Mouse (Mus musculus): ENCODE data around the gene Atp4b.
"Not testable (repeated sequence)": the region's sequence is repeated elsewhere in the genome, so short reads cannot be mapped to it uniquely, and the experiment has no call there.

Gene Atp4b

GRCm38 (mm10) chr8:13382536-13382935, 14.1 kb downstream of the Atp4b start:
- DNase-seq, result no peak

GRCm38 (mm10) chr8:13381630-13382029, 15.0 kb downstream of the Atp4b start:
- no peak for DNase-seq

GRCm38 (mm10) chr8:13373151-13373662, 23.4 kb downstream of the Atp4b start:
- no peak for DNase-seq

- no peak for DNase-seq
These were observed 34.8 kb downstream of the Atp4b start for GRCm38 (mm10) chr8:13361865-13362264.

GRCm38 (mm10) chr8:13360213-13360612, 36.4 kb downstream of the Atp4b start:
- no peak for DNase-seq

- DNase-seq, result no peak
These were observed 39.9 kb downstream of the Atp4b start for GRCm38 (mm10) chr8:13356681-13357080.

GRCm38 (mm10) chr8:13356221-13356620, 40.4 kb downstream of the Atp4b start:
- no peak for DNase-seq

- no peak for DNase-seq
These were observed 42.7 kb downstream of the Atp4b start for GRCm38 (mm10) chr8:13353883-13354282.

- no peak for DNase-seq
These were observed 43.3 kb downstream of the Atp4b start for GRCm38 (mm10) chr8:13353155-13353833.

GRCm38 (mm10) chr8:13352601-13353000, 44.0 kb downstream of the Atp4b start:
- no peak for DNase-seq

- DNase-seq, result no peak
These were observed 45.0 kb downstream of the Atp4b start for GRCm38 (mm10) chr8:13351593-13351992.

- no peak for DNase-seq
These were observed 46.6 kb downstream of the Atp4b start for GRCm38 (mm10) chr8:13350052-13350451.

GRCm38 (mm10) chr8:13343134-13343533, 53.5 kb downstream of the Atp4b start:
- no peak for DNase-seq

- no peak for DNase-seq
These were observed 54.3 kb downstream of the Atp4b start for GRCm38 (mm10) chr8:13342340-13342739.

GRCm38 (mm10) chr8:13340650-13341049, 56.0 kb downstream of the Atp4b start:
- no peak for DNase-seq

GRCm38 (mm10) chr8:13339646-13339990, 57.0 kb downstream of the Atp4b start:
- DNase-seq, result peak; percentile 29

- no peak for DNase-seq
These were observed 57.6 kb downstream of the Atp4b start for GRCm38 (mm10) chr8:13338901-13339645.

- DNase-seq, result peak; percentile 95
These were observed 58.3 kb downstream of the Atp4b start, which contains the start of gene Tfdp1 for GRCm38 (mm10) chr8:13338255-13338860. Gene Tfdp1, plus strand, starts transcription at chr8:13338751.

GRCm38 (mm10) chr8:13337678-13338077, 58.9 kb downstream of the Atp4b start:
- DNase-seq, result no peak

GRCm38 (mm10) chr8:13337245-13337644, 59.4 kb downstream of the Atp4b start:
- not testable (repeated sequence) for DNase-seq
